Mouse (Mus musculus) ovary, adult 18-20 months (tissue): Measurements from ENCODE around the gene Catsperg1.

Source experiments
- DNase-seq: peaks from one replicate; pipeline ENCODE4 v3.0.0; 2022; ENCODE audit warnings: low spot score, mixed read lengths

The Catsperg1 gene

DNA sequence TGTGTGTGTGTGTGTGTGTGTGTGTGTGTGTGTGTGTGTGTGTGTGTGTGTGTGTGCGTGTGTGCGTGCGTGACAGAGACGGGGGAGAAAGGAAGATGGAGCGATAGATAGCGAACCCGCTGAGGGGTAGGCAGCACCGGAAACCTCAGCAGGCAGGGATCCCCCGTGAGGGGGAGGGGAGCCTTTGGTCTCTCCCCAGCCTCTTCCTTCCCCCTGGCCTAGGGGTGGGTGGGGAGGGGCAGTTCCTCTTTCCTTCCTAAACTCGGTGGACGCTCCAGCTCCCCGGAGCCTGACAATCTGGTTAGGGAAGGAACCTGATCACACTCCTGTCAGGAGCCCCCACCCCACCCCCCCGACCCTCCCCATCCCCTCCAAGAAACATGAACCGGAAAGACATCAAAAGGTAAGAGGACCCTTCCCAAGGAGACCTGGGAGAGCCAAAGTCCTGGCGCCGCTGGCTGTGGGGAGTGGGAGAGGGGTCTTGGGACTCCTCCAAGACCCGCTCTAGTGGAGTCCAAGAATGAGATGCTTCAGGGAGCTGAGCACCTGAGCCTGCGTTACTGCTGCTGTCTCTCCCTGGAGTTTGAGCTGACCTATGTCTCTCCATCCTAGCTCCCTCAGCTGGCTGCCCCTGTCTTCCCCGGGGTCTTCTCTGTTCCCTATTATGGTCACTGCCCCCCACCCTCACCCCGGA is 79.0 kb downstream of the Catsperg1 start, which contains the start of gene Rasgrp4:
Gene Rasgrp4, plus strand, starts transcription at position 159 of the 694 bp plus-strand sequence.
- DNase-seq = no peak

DNA sequence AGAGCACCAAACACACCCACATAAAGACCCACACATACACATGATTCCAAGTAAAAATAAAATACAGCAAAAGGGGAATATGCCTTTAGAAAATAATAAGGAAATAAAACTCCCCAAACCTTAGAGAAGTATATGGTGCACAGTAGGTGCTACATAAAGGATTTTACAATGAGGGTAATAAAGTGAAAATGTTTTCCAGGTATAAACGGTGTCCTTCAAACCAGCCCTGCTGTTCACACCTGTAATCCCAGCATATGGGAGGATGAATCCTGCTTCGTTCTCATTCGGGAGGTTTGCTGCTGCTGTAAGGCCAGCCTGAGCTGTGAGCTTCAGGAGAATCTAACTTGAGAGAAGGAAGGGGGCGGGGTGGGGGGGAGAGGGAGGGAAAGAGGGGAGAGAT is 79.6 kb downstream of the Catsperg1 start:
- no peak for DNase-seq
